Mouse (Mus musculus) embryonic fibroblast, embryonic 13.5 days (primary cell): ENCODE data around the gene Mgat3.

Experiments used
- CTCF ChIP-seq: IDR thresholded peaks from 2 replicates; pipeline ENCODE4 v1.5.1; 2011; ENCODE audit warnings: mild to moderate bottlenecking, control low read depth, low read length, moderate library complexity, borderline replicate concordance; ENCODE audit not compliant: insufficient read depth
- POLR2A ChIP-seq: IDR thresholded peaks from 2 replicates; pipeline ENCODE4 v1.6.1; 2011; ENCODE audit warnings: low read depth, mild to moderate bottlenecking, control low read depth, low read length, moderate library complexity

- no peak for TF ChIP-seq CTCF
- no peak for TF ChIP-seq POLR2A
Observed at GRCm38 (mm10) chr15:80160726-80161125, 12.8 kb upstream of the Mgat3 start.
